Mouse (Mus musculus) neutrophil, adult 5-6 weeks (primary cell): ENCODE data around the gene Alppl2. TPM values are rescaled to one million over a fixed set of nuclear protein-coding genes. Genes with fewer than 3 reads are reported as not detected.

ENCODE experiments used
- ATAC-seq: fragments of 151-379, 151-347 bp; 2 replicates; pipeline ENCODE4 v1.8.0; 2017; ENCODE audit warnings: mild to moderate bottlenecking, moderate TSS enrichment; ENCODE audit not compliant: insufficient number of reproducible peaks, poor library complexity, low FRiP score, severe bottlenecking; ENCODE audit errors: extremely low read depth
- total RNA-seq: library from RNA; stranded (forward); fragments of 200-1000 nt; gene quantifications from 2 replicates; pipeline ENCODE4 v1.2.3, GENCODE M21; 2017

The Alppl2 gene
- total RNA-seq: not detected in 2 replicates

DNA sequence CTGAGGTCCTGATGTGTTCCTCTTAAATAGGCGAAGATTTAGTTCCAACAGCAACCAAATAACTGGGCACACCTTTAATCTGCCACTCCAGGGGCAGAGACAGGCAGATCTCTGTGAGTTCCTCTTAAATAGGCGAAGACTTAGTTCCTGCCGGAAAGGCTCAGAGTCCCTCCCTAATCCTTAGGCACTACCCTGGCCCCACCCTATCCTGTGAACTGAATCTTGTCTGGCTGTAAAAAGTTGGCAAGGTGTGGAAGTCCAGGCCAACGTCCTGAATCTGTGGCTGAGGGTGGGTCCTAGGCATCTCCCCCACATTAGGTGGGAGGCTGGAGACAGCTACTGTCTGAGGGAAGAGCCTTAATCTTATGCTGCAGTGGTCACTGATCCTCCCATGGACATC is at the start of gene Alppl2:
Alppl2 (minus strand) TSS at position 101 of the 400 bp plus-strand sequence.
- ATAC-seq: no peak

DNA sequence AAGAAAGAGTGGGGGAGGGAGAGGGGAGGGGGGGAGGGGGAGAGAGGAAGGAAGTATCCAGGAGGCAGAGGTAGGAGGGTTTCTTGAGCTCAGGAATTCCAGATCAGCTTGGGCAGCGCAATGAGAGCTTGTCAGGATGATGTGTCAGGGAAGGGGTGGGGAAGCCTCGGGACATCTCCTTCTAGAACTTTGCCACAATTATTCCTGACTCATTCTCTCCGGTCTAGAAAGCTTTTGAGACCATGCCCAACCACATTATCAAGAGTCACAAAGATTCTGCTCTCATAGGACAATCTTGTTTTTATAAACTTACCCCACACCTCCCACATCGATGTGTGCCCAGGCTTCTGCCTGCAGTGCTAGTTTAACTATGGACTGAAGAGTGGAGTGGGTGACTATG is 42.1 kb upstream of the Alppl2 start:
- ATAC-seq: no peak

DNA sequence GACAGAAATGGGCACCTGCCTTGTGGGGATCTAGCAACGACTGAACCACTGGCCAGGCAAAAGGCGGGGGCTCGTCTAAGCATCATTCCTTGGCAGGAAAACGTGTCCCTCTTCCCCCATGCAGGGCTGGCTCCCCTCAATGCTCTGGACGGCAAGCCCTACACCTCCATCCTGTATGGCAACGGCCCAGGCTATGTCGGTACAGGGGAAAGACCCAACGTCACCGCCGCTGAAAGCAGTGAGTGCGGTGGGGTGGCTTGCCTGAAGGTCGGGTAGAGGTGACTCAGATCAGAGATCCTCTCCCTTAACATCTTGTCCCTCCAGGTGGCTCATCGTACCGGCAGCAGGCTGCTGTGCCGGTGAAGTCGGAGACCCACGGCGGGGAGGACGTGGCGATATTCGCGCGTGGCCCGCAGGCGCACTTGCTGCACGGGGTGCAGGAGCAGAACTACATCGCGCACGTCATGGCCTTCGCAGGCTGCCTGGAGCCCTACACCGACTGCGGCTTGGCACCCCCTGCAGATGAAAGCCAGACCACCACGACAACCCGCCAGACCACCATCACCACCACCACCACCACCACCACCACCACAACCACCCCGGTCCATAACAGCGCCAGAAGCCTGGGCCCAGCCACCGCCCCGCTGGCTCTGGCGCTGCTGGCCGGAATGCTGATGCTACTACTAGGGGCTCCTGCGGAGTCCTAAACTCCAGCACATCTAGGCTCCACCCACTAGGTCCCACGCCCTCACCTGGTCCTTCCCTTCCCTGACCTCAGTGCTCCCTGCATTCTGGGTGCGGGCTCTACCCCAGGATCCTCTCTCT is 37.7 kb upstream of the Alppl2 start:
- ATAC-seq: peak; percentile 11; the same call in 1 of the 2 replicates

DNA sequence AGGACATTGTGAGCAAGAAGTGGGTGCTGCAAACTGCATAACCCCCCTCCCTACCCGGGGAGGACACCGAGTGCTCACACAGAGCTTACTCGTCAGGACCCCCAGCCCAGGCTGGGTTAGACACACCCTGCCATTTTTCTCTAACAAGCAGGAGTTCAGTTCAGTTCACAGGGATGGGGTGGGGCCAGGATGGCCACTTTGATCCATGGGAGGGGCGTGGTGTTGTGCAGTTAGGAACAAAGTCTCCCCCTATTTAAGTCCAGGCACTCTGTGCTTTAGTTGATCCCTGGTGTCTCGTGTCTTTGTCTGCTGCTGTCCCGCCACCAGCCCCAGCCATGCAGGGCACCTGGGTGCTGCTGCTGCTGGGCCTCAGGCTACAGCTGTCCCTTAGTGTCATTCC is 34.9 kb upstream of the Alppl2 start, which contains the start of gene Akp3:
Akp3 (plus strand) TSS at position 301 of the 400 bp plus-strand sequence.
- ATAC-seq: no peak

DNA sequence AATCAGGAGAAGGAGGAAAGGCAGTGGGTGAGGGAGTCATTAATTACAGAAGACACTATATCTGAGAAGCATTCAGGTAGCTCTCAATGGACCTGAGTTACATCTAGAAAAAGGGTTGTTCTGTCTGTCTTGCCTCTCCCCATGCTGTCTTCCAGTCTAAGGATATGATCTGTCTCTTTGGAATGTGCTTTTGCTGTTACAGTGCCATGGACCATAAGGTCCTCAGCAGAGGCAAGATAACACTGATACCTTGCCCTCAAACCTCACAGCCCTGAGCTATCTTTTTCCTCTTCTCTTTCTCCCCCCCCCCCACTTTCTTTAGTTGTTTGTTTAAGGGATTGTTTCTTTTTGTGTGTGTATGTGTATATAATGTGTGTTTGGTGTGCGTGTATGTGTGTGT is 25.1 kb upstream of the Alppl2 start:
- no peak for ATAC-seq

DNA sequence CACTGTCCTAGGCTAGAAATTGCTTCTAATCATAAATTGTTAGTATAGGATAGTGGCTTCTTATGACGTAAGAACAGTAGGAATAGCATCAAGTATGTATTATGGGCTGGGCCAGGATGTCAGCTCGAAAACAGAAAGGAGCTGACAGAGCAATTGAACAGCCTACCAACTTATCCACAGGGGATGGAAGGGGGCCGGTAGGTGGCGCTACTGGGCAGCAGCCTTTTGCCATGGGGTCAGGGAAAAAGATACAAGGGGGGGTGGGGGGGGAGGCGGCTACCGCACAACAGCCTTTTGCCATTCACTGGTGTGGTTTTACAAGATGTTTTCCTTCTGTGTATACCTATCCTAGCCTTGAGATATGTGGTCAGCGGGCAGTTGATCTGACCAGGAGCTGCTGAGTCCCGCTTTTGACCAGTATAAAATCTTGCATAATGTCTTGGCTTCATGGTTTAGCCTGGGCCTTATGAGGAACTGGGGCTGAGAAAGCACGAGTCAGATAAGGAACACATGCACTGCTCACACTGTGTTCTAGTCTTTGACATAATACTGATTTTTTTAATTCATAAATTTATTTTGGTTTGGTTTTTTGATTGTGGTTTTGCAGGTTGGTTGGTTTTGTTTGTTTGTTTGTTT is 22.1 kb upstream of the Alppl2 start:
- no peak for ATAC-seq

DNA sequence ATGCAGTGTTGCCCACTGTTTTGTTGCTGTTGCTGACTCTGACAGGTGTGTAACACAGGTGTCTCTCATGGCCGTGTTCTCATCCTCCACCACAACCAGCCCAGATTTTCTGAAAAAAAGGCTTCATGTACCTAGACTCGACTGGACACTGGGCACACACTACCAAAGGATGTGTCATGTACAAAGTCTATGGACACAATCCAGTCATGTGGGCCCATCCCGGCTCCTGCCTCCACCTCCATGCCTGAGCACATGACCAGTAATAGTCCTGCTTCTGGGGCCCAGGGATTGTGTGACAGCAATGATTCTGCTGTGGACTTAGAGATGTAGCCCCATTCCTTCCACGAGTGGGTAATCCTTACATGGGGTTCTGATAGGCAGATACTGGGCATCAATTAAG is 18.8 kb upstream of the Alppl2 start:
- ATAC-seq: no peak

DNA sequence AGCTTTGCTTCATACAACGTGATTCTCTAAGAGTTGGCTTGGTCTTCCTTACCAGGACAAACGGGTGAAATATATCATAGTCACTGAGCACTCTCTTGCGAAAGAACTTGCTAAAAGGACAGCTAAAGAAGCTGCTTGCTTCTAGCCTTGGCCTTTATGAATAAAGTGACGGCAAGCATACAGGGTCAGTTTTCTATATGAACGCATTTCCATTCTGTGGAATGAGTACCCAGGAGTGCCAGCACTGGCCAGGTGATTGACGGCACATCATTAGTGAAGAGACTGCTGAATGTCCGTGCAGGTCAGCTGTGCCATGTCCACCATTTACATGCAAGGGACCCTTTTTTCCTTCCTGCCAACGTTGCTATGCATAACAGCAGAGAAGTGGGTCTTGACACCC is 16.8 kb upstream of the Alppl2 start:
- ATAC-seq: no peak

DNA sequence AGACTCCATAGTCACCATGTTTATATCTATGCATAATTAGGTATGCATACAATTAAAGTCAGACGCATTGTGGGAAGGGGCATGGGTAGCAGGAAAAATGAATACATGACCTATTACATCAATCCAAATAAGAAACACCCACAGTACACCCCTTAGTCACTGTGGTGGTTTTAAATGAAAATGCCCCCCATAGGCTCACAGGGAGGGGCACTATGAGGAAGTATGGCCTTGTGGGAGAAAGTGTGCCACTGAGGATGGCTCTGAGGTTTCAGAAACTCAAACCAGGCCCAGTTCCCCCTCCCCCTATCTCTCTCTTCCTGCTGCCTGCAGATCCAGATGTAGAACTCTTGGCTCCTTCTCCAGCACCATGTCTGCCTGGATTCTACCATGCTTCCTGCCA is 14.2 kb upstream of the Alppl2 start:
- no peak for ATAC-seq

DNA sequence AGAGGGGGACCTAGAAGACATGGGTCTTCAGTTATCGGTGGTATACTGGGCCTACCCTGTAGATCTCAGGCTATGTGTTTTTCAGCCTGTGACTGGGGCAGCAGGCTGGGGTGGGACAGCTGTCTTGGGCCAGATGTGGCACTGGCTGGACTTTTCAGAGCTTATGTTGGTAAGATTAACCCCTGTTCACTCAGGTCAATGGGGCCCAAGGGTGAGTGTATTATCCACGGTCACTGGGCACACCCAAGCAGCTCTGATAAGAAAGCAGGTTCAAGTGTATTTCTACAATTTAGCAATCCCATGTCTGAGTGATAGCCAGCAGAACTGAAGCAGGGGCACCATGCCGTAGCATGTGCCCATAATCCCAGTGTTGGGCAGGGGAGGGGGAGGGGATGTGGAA is 12.4 kb upstream of the Alppl2 start:
- no peak for ATAC-seq

DNA sequence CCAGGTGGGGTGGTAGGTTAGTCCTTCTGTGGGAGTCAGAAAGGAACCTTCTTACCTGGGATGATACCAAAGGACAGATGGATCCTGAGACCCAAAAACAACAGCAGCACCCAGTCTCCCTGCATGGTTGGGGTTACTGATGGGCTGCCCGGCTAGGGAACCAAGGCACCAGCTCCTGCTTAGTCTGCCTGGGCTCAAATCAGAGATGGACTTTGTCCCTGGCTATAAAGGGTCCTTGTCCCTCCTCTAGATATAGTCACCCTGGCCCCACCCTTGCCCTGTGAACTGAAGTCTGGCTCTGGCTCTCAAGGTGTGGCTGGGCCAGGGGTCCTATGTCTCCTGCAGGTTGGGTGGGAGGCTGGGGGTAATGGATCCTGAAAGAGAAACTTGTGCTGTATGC is 11.7 kb upstream of the Alppl2 start, which contains the start of gene Alpi:
Alpi (minus strand) TSS at position 196 of the 400 bp plus-strand sequence.
- no peak for ATAC-seq

DNA sequence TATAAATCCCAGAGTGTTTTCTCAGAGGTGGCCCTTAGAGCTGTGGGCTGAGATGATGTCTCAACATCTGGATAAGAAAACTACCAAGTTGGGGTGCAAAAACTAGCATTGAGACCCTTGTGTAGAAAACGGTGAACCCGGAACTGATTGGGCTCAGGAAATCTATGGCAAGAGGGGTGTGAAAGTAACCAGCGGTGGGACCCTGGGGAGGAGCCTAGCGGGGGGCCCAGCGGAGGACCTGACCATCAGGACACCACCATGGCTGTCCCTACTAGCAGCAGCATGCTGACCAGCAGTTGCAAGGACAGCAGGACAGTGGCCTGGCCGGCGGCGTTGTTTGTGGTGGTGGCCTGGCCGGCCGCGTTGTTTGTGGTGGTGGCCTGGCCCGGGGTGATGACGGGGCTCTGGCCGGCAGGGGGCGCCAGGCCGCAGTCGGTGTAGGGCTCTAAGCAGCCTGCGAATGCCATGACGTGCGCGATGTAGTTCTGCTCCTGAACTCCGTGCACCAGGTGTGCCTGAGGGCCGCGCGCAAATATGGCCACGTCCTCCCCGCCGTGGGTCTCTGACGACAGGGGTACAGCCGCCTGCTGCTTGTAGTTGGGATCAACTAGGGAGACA is 8.7 kb upstream of the Alppl2 start:
- no peak for ATAC-seq

DNA sequence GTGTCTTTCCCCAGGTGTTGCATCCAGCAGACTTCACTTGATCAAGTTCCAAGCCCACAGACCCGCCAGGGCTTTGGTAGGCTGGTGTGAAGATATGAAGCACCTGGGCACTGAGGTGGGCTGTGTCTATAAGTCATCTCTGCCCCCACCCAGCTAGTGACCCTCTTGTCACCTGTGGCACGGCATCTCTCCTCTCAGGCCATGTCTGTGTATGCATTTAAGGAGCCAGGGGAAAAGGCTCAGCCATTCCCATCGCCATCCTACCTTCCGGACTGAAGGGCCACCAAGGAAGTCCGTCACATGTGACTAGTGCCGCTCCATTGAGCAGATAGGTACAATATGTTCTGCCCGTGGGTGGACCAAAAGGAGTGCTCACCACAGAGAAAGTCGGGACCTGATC is 5.9 kb upstream of the Alppl2 start:
- ATAC-seq: no peak

DNA sequence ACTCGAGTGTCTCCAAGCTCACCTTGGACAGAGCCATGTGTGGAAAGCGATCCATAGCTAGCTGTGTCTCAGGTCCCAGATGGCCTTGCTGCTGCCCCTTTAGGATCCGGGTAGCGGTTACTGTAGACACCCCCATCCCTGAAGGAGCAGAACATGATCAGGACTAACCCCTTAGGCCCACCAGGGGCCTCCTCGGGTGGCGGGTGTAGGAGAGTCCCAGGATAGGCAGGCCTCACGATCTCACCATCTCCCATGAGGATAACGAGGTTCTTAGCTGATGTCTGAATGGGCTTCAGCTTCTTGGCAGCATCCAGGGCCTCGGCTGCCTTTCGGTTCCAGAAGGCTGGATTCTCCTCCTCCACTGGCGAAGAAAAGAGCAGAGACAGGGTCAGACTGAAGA is 477 bp downstream of the Alppl2 start:
- no peak for ATAC-seq

DNA sequence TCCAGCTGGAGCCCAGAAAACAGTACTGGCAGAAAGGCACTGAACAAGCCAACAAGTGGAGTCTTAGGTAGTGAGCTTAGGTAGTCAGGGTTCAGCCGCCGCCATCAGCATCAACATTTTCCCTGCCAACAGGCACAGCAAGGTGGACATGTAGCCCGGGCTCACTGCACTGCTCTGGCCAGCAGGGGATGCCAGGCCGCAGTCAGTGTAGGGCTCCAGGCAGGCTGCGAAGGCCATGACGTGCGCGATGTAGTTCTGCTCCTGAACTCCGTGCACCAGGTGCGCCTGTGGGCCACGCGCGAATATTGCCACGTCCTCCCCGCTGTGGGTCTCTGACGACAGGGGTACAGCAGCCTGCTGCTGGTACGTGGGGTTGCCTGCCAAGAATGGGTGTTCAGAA is 2.8 kb downstream of the Alppl2 start:
- ATAC-seq: no peak

DNA sequence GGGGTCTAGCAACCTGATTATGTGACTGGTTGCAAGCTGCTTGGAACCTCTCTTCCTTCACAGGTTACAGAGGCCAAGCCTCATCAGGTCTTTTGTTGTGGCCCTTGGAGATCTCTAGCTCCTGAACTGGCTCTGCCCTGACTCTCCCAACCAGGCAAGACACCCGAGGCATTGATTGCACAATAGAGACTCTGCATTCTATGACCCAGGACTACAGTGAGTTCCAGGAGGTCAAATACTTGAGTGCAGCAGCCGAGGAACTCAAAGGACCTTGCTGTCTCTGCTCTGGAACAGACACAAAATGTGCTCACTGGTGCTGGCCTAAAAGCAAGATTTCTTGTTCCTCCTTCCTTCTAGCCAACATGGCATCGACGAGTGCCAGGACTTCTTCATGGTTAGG is 3.5 kb downstream of the Alppl2 start:
- no peak for ATAC-seq

DNA sequence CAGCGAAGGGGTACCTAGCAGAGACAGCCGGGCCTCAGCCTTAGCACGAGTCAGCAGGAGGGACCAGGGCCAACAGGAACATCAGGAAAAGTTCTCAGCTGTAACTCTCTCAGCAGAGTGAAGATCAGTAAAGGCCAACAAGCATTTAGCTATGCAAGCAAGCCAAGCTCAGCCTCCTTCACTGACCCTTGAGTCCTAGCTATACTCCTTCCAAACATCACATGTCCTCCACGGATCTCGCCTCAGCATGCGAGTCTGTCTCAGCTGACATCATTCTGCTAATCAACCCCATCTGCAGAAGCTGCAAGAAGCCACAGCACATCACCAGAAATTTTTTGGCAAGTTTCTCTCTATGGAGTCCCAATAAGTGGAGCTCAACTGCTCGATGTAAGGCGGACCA is 16.0 kb downstream of the Alppl2 start:
- no peak for ATAC-seq

DNA sequence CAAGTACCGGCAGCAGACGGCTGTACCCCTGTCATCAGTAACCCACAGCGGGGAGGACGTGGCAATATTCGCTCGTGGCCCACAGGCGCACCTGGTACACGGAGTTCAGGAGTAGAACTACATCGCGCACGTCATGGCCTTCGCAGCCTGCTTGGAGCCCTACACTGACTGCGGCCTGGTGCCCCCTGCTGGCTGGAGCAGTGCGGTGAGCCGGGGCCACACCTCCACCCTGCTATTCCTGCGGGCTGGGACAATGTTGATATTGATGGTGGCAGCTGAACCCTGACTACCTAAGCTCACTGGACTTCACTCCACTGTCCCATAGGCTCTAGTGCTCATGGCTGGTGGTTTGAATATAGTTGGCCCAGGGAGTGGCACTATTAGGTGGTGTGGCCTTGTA is 19.0 kb downstream of the Alppl2 start:
- ATAC-seq: no peak

DNA sequence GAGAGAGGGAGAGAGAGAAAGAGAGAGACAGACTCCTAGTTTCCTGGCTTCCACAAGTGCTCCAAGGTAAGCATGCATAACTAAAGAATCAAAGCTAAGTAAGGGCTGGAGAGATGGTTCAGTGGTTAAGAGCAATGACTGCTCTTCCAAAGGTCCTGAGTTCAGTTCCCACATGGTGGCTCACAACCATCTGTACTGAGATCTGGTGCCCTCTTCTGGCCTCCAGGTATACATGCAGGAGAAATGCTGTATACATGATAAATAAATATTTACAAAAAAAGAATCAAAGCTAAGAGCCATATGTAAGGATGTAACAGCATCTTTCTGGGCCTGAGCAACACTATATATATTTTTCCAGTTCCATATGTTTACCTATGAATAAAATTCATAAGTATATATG is 28.8 kb downstream of the Alppl2 start:
- no peak for ATAC-seq

DNA sequence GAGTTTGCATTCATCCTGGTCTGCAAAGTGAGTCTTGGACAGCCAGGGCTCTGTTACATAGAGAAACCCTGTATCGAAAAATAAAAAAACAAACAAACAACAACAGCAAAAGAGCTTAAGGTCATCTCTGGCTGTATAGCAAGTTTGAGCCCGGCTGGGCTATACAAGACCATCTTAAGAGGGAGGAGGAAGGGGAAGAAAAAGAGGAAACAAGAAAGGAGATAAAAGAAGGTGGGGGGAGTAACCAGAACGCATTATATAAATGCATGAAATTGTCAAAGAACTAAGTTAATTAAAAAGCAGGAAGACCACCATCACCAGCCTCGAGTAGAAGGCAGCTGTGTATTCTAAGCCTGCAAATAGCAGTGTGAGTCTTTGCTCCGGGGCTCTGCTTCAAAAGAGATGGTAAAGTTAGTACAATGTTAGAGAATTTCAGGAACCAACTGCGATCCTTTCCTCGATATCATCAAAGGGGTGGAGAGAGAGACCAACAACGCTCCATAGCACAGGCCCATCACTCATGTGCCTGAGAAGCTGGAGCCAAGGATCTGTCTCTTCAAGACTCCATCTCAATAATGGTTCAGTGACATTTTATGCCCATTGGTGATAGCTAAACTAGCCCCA is 30.6 kb downstream of the Alppl2 start:
- no peak for ATAC-seq
